8 mouse cellular contexts compared by ENCODE assay signal in the genomic region with DNA sequence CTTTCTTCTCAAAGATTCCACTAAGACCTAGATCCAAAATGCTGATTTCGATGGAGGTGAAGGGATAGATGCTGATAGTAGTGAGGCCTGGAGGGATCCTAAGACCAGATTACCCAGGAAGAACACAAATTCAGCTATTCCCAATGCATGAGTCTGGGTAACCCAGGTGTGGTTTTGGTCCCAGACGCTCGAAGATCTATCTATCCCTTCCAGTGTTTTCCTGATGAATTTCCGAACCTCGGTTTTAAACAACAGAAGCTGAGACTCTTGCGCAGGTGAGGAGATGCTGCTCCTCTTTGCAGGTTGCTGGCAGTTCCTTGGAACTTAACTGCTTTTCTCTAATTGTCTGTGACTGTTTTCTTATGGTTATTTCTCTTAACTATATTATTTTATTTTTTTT. TPM values are rescaled to one million over a fixed set of nuclear protein-coding genes. Genes with fewer than 3 reads are reported as not detected.
DNase-seq lines count a peak whose midpoint lies in the region; ATAC-seq and TF ChIP-seq lines count a peak whose summit lies in the region.

No protein-coding gene starts in this region.

- intact Hi-C loops in heart, postnatal 14 days (cut with DNase I), result loop anchor here (2.0 kb wide), 1 partner anchor 72 kb away; a partner anchor contains a TSS

- H3K4me2 ChIP-seq in heart, embryonic 11.5 days, result peak overlapping the region; percentile 94
- H3K4me2 ChIP-seq in heart, embryonic 16.5 days (ENCODE audit: low read depth, low read length), result peak overlapping the region; percentile 75
- peak overlapping the region; percentile 72 for H3K4me2 ChIP-seq in liver, postnatal 0 days (ENCODE audit: low read depth, low read length)

- no peak for DNase-seq in heart, postnatal 14 days
- DNase-seq in liver, postnatal 0 days, result no peak
- DNase-seq in yolk sac, embryonic 10.5 days (ENCODE audit: low spot score), result no peak
- no peak for DNase-seq in ovary, postnatal 36 days (ENCODE audit: low spot score)
- no peak for DNase-seq in gastrocnemius, postnatal 25 days

- no peaks in the 10 kb centered on the region for H3K36me3 ChIP-seq in heart, embryonic 11.5 days (ENCODE audit: control insufficient read depth, insufficient read depth, low read length)
- H3K36me3 ChIP-seq in E14TG2a.4 (ENCODE audit: insufficient read depth, low read length), result peaks cover 57% of the 10 kb centered on the region
- no peaks in the 10 kb centered on the region for H3K36me3 ChIP-seq in heart, embryonic 16.5 days (ENCODE audit: control insufficient read depth, insufficient read depth)
- H3K36me3 ChIP-seq in liver, postnatal 0 days (replicated peaks; ENCODE audit: insufficient read depth, low read length), result peaks cover 6% of the 10 kb centered on the region; the same call in 1 of the 2 replicates

- peaks cover 22% of the 10 kb centered on the region for H3K4me1 ChIP-seq in heart, embryonic 11.5 days (ENCODE audit: control insufficient read depth, insufficient read depth, low read length)
- H3K4me1 ChIP-seq in E14TG2a.4 (replicated peaks; ENCODE audit: low read depth, low read length), result peaks cover 63% of the 10 kb centered on the region
- peaks cover 31% of the 10 kb centered on the region for H3K4me1 ChIP-seq in heart, embryonic 16.5 days (ENCODE audit: control insufficient read depth, insufficient read depth, low read length)
- H3K4me1 ChIP-seq in liver, postnatal 0 days (ENCODE audit: insufficient read depth), result peaks cover 39% of the 10 kb centered on the region

- H3K27ac ChIP-seq in heart, embryonic 11.5 days (ENCODE audit: low read depth, low read length), result peak overlapping the region; percentile 99
- H3K27ac ChIP-seq in heart, embryonic 16.5 days (ENCODE audit: low read length), result peak overlapping the region; percentile 98
- peak overlapping the region; percentile 98 for H3K27ac ChIP-seq in liver, postnatal 0 days (ENCODE audit: low read depth)

- no peak for ATAC-seq in heart, embryonic 11.5 days (replicated peaks; ENCODE audit: insufficient number of reproducible peaks, low FRiP score, low TSS enrichment)
- no peak for ATAC-seq in heart, embryonic 16.5 days (replicated peaks; ENCODE audit: extremely low read depth, insufficient read depth, low FRiP score)
- no peak for ATAC-seq in liver, postnatal 0 days

- no peaks in the 10 kb centered on the region for H3K27me3 ChIP-seq in heart, embryonic 11.5 days (ENCODE audit: control insufficient read depth, insufficient read depth, low read length)
- no peaks in the 10 kb centered on the region for H3K27me3 ChIP-seq in E14TG2a.4 (ENCODE audit: insufficient read depth, low read length)
- no peaks in the 10 kb centered on the region for H3K27me3 ChIP-seq in heart, embryonic 16.5 days (ENCODE audit: control insufficient read depth, insufficient read depth, low read length)
- no peaks in the 10 kb centered on the region for H3K27me3 ChIP-seq in liver, postnatal 0 days (ENCODE audit: insufficient read depth, low read length)

- TF ChIP-seq EP300 in liver, postnatal 0 days (IDR thresholded peaks at IDR 0.05; ENCODE audit: low read depth), result no peak

- H3K9ac ChIP-seq in heart, embryonic 11.5 days (ENCODE audit: low read depth, low read length), result peak overlapping the region; percentile 99
- H3K9ac ChIP-seq in heart, embryonic 16.5 days (ENCODE audit: low read length), result peak overlapping the region; percentile 98
- peak overlapping the region; percentile 97 for H3K9ac ChIP-seq in liver, postnatal 0 days (replicated peaks)

- H3K4me3 ChIP-seq in heart, embryonic 11.5 days (ENCODE audit: low read depth, low read length), result peak overlapping the region; percentile 95
- peak overlapping the region; percentile 88 for H3K4me3 ChIP-seq in E14TG2a.4 (replicated peaks; ENCODE audit: low read length)
- H3K4me3 ChIP-seq in heart, embryonic 16.5 days (ENCODE audit: low read length), result peak overlapping the region; percentile 97
- H3K4me3 ChIP-seq in liver, postnatal 0 days (ENCODE audit: low read depth, low read length), result peak overlapping the region; percentile 94

- no peak for TF ChIP-seq CTCF in E14TG2a.4 (conservative IDR thresholded peaks at IDR 0.05; ENCODE audit: low read length)
- no peak for TF ChIP-seq CTCF in liver, postnatal 0 days (IDR thresholded peaks at IDR 0.05; ENCODE audit: low read depth)

- H3K9me3 ChIP-seq in heart, embryonic 11.5 days (replicated peaks; ENCODE audit: control insufficient read depth, low read length), result no peaks in the 10 kb centered on the region
- no peaks in the 10 kb centered on the region for H3K9me3 ChIP-seq in E14TG2a.4 (ENCODE audit: low read length)
- no peaks in the 10 kb centered on the region for H3K9me3 ChIP-seq in heart, embryonic 16.5 days (replicated peaks; ENCODE audit: control insufficient read depth, low read length)
- no peaks in the 10 kb centered on the region for H3K9me3 ChIP-seq in liver, postnatal 0 days (ENCODE audit: low read length)

- 21% methylated on average over 6 of the region's 6 CpGs for WGBS in heart, embryonic 11.5 days (ENCODE audit: insufficient replicate concordance)
- WGBS in heart, embryonic 16.5 days, result 11% methylated on average over 6 of the region's 6 CpGs
- 31% methylated on average over 6 of the region's 6 CpGs for WGBS in liver, postnatal 0 days (ENCODE audit: insufficient replicate concordance)

RNA-seq across cellular contexts. Expression of a gene that starts 1.3 kb away (rescaled TPM):
- polyA plus RNA-seq in heart, embryonic 11.5 days (2014; fragmentation: Nextera tagmentation; extraction: Ambion mirVana), result 22.3 and 25.5 TPM in 2 replicates
- 10 to 100 TPM; 49.6 to 53.0 TPM for total RNA-seq in heart, postnatal 14 days (2021)
- polyA plus RNA-seq in heart, embryonic 16.5 days (2015; fragmentation: Nextera tagmentation; extraction: Ambion mirVana), result 22.1 and 24.2 TPM in 2 replicates
- 5.6 and 6.1 TPM in 2 replicates for polyA plus RNA-seq in liver, postnatal 0 days (2015; fragmentation: Nextera tagmentation; extraction: Ambion mirVana)
- total RNA-seq in gastrocnemius, postnatal 25 days (2021), result 10 to 100 TPM; 21.8 to 21.9 TPM

RNA-seq across cellular contexts. Expression of a gene that starts 30.1 kb away (rescaled TPM):
- 353 and 356 TPM in 2 replicates for polyA plus RNA-seq in heart, embryonic 11.5 days (2014; fragmentation: Nextera tagmentation; extraction: Ambion mirVana)
- 10 to 100 TPM; 57.1 to 59.4 TPM for total RNA-seq in heart, postnatal 14 days (2021)
- polyA plus RNA-seq in heart, embryonic 16.5 days (2015; fragmentation: Nextera tagmentation; extraction: Ambion mirVana), result 327 and 358 TPM in 2 replicates
- 135 and 137 TPM in 2 replicates for polyA plus RNA-seq in liver, postnatal 0 days (2015; fragmentation: Nextera tagmentation; extraction: Ambion mirVana)
- 10 to 100 TPM; 44.6 TPM for total RNA-seq in gastrocnemius, postnatal 25 days (2021)

RNA-seq across cellular contexts. Expression of a gene that starts 46.4 kb away (rescaled TPM):
- polyA plus RNA-seq in heart, embryonic 11.5 days (2014; fragmentation: Nextera tagmentation; extraction: Ambion mirVana), result 0.72 and 0.90 TPM in 2 replicates
- 1 to 10 TPM; 1.9 to 3.2 TPM for total RNA-seq in heart, postnatal 14 days (2021)
- polyA plus RNA-seq in heart, embryonic 16.5 days (2015; fragmentation: Nextera tagmentation; extraction: Ambion mirVana), result 3.4 and 6.8 TPM in 2 replicates
- 8.2 and 9.4 TPM in 2 replicates for polyA plus RNA-seq in liver, postnatal 0 days (2015; fragmentation: Nextera tagmentation; extraction: Ambion mirVana)
- total RNA-seq in gastrocnemius, postnatal 25 days (2021), result 1 to 10 TPM in 1 of 2 experiments, under 1 TPM in 1; 0.56 to 1.0 TPM

RNA-seq across cellular contexts. Expression of a gene that starts 59.1 kb away (rescaled TPM):
- polyA plus RNA-seq in heart, embryonic 11.5 days (2014; fragmentation: Nextera tagmentation; extraction: Ambion mirVana), result 4,475 and 4,598 TPM in 2 replicates
- total RNA-seq in heart, postnatal 14 days (2021), result 100 to 1,000 TPM; 500 to 603 TPM
- 3,856 and 4,038 TPM in 2 replicates for polyA plus RNA-seq in heart, embryonic 16.5 days (2015; fragmentation: Nextera tagmentation; extraction: Ambion mirVana)
- polyA plus RNA-seq in liver, postnatal 0 days (2015; fragmentation: Nextera tagmentation; extraction: Ambion mirVana), result 2,313 and 2,332 TPM in 2 replicates
- 100 to 1,000 TPM; 197 to 277 TPM for total RNA-seq in gastrocnemius, postnatal 25 days (2021)
